Mouse (Mus musculus) c-Kit-negative CD71-positive TER-119-positive erythroid progenitor cells, embryonic 14.5 days (primary cell): ENCODE results near the gene Necab2.

Experiments used
- DNase-seq: peaks from one replicate; pipeline ENCODE4 v3.0.0-alpha.2; 2013; ENCODE audit warnings: low read depth, low spot score

Gene Necab2

DNA sequence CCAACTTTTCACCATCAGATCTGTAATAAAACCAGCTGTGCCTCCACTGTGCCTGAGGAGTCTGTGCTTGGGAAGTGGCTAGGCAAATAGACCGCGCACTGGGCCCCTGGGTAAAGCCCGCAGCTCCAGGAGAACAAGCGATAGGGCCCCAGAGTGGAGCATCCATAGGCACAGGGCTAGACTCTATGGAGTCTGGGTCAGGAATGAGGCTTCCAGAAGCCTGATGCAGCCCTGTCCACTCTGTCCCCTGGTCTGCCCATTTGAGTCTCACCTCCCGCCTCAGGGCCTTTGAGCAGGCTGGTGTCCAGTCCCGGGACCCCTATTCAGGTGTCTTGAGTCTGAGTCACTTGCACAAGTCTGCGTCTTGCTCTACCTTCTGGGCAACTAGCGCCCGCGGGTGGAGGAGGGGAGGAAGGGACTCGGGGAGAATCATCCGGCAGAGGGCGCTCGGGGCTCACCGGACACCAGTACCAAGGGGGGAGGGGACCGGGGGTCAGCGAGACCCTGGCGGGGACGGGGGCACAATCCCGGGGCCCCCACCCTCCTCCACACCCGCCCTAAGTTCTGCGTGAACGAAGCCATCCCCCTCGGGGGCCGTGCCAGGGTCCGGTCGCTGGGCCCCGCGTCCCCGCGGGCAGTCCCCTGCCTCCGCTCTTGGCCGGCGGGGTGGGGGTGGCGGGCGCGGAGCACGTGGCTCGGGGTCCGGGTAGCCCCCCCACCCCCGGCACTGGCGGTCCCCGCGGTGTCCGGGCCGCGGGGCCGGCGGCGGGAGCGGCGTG is at the start of gene Necab2:
TSS of gene Necab2 (plus strand) at position 509 of the 779 bp plus-strand sequence.
- DNase-seq, result no peak

DNA sequence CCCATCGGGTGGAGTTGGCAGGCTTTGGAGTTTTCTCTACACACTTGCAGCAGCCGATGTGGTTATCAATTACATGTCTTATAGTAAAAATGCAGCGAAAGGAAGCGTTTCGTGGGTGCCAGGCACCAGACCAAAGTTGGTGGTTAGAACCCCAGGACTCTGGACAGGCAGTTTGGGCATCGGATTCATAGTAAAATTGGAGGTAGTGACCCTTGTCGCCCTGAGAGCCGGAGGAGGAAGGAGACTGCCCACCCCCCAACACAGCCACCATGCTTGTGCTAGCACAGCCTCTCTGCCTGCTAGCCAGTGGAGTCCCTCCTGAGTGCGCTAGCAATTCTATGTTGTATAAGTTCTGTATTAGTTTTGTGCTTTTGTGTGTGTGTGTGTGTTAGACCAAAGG is 48.0 kb upstream of the Necab2 start:
- DNase-seq, result no peak

- no peak for DNase-seq
Measured at GRCm38 (mm10) chr8:119399255-119399654, 47.3 kb upstream of the Necab2 start.

DNA sequence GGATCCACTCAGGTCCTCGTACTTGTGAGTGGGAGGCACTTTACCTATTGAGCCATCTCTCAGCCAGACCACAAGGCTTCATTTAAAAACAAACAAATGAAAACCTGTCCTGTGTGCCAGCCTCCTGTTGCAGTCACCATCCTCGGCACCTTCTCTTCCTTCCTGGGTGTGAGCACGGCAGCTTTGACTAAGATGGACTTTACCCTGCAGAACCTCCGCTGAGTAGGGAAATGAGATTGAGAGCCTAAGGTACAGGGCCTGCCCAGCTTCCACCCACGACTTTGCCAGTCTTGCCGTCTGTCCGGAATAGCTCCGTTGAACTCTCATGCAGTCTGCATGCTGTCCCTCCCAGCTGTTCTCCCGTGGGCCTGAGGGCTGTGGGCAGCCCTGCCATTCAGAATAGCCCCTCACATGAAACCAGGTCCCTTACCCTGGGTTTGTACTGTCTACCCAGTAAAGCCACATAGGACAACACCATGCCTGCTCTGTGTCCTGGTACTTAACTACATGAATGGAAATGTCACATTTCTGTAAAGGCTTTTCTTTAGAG is 46.3 kb upstream of the Necab2 start:
- DNase-seq, result no peak

- no peak for DNase-seq
Measured at GRCm38 (mm10) chr8:119400904-119401303, 45.6 kb upstream of the Necab2 start.

DNA sequence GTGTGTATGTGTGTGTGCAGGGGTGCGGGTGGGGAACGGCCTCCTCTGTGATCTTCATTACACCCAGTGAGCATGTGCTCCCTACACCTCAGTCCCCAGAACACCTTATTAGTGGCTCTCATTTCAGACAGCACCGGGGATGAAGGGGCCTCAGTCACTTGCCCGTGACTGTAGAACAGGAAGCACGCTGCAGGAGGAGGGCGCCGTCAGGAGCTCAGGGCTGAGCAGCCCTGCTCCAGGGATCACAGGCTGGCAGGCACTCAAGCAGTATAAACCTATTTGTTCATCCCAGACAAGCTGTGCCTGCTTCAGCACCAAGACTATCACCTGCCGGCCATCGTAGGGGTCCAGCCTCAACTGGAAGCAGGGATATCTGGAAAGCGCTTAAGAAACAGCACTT is 42.6 kb upstream of the Necab2 start:
- no peak for DNase-seq

GRCm38 (mm10) chr8:119404648-119405047 is 41.9 kb upstream of the Necab2 start:
- DNase-seq, result no peak

DNA sequence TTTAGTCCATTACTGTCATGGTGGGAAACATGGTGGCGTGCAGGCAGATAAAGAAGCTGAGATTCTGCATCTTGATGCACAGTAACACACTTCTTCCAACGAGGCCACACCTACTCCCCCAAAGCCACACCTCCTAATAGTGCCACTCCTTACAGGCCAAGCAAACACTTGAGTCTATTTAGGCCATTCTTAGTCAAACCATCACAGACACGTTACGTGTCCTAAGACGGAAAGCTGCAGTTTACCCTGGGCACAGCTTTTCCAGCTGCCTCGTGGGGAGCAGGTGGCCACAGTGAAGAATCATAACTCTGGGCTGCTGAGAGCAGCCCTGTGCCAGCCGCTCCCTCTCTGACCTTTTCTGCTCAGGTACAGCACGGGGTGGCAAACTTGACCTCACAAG is 38.2 kb upstream of the Necab2 start:
- no peak for DNase-seq

GRCm38 (mm10) chr8:119412037-119412734 is 34.3 kb upstream of the Necab2 start:
- no peak for DNase-seq

DNA sequence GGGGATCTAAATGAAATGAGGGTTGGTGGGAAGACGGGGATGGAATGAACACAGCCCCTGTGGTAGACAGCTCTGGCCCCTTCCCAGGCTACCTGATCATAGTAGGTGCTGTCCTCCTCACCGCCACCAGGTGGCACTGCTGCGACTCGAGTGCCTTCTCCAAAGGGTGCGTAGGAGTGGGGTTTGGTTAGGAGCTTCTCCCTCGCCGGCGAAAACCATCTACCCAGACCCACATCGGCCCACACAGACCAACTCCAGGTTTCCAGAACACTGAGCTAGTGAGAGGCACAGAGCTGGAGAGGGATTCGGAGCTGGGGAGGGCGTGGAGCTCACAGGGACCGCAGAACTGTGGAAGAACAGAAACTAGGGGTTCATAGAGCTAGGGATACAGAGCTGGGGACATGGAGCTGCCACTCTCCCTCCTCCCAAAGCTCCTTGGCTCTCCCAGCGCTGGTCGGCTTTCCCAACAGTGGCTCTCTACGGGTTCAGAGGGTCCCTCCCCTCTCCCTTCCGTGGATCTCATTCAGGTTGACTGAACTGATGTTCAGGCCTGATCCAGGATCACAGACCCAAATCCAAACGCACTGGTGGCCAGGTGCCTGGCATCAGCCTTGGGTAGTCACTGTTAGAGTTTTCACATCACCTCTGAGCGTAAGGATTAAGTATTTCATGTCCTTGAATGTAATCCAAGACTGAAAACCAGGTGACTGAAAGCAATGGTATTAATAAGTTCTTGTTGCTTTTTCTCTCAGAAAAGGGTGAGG is 33.6 kb upstream of the Necab2 start:
- DNase-seq, result peak; percentile 37

GRCm38 (mm10) chr8:119413605-119414004 is 32.9 kb upstream of the Necab2 start:
- DNase-seq, result no peak

GRCm38 (mm10) chr8:119420318-119420717 is 26.2 kb upstream of the Necab2 start:
- DNase-seq, result no peak

DNA sequence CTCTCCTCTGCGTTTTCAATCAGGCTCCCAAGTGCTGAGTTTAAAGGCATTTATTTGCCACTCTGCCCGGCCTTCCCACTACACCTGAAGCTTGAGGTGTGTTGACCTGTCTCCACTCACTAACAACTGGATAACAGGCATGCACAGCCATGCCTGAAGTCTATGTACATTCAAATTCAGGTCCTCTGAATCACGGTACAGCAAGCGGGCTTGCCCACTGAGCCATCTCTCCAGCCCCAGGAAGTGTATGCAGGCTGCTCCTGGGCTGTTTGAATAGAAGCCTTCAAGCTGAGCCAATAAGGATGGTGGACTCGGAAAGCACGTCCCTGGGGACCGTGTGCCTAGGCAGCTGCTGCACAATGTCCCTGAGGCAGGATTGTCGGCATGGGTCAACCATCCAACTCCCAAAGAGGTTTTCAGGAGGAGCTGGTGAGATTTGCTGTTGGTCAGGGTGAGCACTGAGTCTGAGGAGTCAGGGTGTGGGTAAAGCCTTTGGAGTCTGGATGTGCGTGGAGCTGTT is 24.9 kb upstream of the Necab2 start:
- DNase-seq, result no peak

GRCm38 (mm10) chr8:119422123-119422711 is 24.3 kb upstream of the Necab2 start:
- no peak for DNase-seq

GRCm38 (mm10) chr8:119423631-119424141 is 22.8 kb upstream of the Necab2 start:
- no peak for DNase-seq

- DNase-seq, result no peak
Measured at GRCm38 (mm10) chr8:119424199-119424733, 22.3 kb upstream of the Necab2 start.

DNA sequence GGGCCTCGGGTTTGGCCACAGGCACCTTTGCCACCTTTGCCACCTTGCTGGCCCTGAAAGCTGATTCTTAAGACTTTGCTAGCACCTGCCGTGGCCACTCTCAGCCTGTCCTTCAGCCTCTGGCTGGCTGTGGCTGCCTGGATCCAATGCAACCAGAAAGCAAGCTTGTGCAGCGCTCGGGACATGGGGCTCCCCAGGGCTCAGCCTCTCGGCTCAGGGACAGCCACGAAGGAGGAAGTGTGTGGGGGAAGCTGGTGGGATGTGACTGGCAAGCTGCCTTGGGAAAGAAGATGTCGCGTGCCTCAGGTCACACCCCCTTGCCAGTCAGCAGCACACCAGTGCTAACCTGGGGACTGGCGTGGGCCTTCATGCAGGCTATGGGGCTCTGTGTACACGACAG is 21.8 kb upstream of the Necab2 start:
- no peak for DNase-seq

DNA sequence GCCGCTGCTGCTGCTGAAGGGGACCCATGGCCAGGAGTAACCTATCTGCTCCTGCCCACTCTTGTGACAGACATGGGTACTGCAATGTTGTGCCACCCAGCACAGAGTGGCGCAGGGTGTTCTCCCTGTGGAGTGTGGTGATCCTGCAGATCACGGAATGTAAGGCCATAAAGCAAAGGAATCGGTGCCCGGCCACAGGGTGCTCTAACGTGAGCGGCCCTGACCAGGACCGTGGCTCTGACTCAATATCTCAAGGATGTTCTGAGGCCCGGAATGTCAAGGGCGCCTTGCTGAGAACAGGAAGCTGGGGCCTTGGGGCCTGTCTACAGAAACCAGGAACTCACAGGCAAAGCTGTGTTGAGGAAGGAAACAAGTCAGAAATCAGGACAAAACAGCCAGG is 21.0 kb upstream of the Necab2 start:
- no peak for DNase-seq

DNA sequence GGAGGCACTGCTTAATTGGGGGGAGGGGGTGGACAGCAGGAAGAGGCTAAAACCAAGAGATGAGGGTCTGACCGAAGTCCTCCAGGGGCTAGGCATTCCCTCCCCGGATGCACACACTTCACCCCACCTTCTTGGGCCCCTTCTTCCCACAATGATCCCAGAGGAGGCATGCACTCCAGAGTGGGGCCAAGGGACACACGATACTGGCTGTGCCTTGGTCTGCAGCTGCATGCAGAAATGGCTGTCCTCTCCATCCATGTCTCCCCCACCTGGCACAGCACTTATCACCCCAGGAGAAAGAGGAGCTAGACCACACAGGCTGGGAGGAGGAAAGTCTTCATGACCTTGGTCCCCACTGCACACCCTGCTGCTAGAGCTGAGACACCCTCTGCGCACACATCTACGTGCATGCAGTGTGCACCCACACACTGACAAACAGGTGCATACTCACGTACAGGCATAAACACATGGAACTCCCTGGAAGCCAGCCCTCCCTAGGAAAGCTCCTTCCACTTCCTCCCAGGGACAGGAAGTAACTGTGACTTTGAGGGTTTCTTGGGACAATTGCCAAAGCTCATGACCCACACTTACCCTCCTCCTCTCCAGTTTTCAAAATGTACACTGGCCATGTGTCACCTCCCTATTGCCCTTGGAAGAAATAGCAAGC is 20.3 kb upstream of the Necab2 start:
- DNase-seq, result no peak

DNA sequence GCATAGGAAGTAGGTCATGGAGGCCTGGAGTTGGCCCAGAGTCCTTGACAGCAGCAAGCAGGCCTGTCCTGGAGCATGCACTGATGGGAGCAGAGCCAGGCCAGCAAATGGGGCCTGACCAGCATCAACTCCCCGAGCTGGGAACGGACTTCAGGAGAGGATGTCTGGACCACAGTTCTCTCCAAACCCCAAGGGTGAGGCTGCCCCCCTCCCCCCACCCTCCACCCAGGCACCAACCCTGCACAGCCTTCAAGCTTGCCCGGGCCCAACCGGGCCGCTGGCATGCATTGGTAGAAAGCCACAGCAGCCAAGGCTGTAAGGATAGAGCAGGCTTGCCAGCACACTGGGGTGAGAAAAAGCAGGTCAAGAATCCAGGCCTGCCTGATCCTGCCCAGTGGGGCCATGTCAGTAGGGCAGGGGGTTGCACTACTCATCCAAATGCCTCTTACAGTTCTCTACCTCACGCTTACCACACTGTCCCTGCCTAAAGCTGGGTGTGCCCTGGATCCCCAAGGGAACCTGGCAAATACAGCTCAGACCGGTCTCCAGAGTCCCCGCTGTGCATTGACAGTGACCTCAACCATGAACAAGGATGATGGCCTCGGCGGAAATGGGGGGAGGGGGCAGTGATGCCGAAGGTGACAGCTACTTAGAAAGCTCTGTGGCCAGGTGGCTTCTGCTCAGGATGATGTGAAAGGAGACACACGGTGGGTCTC is 18.7 kb upstream of the Necab2 start:
- DNase-seq, result no peak
